Mouse (Mus musculus): ENCODE data around the gene Denr.

Gene Denr

GRCm38 (mm10) chr5:123906146-123906975, 614 bp upstream of the Denr start:
- no peak for DNase-seq (ENCODE audit: low read depth, low spot score)

- no peak for DNase-seq (ENCODE audit: low read depth, low spot score)
These were observed 629 bp downstream of the Denr start for GRCm38 (mm10) chr5:123907631-123907977.

DNA sequence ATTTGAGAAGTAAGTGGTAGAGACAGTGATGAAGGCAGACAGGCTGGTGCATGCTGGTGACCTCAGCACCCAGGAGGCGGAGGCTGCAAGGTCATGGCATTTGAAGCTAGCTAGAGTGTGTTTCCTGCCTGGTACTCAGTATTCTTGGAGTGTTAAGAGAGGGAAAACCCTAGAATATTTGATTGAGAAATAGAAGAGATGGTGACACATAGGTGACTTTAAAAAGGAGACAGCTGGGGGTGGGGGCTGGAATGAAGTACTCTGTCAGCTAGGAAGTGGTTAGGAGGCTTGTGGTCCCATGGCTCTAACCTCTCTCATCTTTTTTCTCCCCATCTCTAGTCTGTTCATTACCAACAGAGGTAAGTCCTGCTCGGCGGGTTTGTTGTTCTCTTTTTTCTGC, 7.9 kb downstream of the Denr start:
- no peak for DNase-seq (ENCODE audit: low read depth, low spot score)

DNA sequence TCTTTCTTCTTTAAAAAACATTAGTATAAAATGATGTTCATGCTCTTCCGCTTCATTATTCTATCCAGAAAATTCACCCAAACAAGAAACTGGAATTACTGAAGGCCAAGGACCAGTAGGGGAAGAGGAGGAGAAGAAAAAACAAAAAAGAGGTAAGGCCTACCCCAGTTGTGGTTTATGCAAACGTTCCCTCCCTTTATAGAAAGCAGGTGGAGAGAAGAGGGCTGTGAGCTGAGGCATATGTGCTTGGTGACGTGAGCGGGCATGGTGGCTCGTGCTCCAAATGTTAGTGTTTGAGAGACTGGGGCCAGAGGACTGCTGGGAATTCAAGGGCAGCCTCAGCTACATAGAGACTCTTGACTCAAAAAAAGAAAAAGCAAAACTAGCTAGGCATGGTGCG, 15.1 kb downstream of the Denr start:
- no peak for DNase-seq (ENCODE audit: low read depth, low spot score)

DNA sequence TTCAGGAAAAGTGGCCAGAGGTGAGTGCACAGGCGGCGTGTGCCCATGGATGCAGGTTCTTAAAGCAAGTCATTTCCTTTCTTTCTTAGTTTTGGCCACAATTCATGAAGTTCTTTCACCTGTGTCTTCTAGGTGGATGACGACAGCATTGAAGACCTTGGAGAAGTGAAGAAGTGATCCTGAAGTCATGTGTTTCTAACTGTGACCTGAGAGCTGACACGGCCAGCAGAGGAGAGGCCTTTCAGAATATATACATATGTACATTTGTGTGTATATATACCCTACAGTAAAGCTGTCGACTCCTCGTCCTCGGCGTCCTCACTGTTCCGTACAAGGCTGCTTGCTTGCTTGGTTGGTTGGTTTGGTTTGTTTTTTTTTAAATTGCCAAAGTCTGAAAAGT, 20.1 kb downstream of the Denr start, which contains the start of gene Gm43518:
Gene Gm43518, plus strand, starts transcription at position 301 of the 400 bp plus-strand sequence.
- DNase-seq (ENCODE audit: low read depth, low spot score), result no peak

DNA sequence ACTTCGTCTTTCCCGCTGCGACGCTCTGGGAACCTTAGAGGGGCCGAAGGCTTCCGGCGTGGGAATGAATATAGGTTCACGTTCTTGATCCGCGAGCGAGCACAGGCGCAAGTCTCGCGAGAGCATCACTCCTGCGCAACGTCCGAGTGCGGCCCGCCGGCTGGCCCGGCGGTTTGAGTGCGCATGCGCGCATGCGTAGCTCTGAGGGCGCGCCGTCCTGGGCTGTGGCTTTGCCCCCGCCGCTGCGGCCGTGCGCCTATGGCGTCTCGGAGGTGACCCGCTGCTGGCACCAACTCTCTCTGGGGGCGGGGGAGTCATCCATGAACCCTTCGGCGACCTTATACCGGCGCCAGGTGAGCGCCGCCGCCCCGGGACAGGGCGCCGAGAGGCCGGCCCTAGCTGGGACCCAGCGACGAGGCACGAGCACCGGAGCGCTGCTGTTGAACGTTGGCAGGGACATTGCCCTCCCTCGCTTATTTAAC, 23.6 kb downstream of the Denr start, which contains the start of gene Ccdc62:
Gene Ccdc62, plus strand, starts transcription at position 172 of the 482 bp plus-strand sequence.
- peak; percentile 99 for DNase-seq (ENCODE audit: low read depth, low spot score)

GRCm38 (mm10) chr5:123931131-123931530, 24.2 kb downstream of the Denr start:
- DNase-seq (ENCODE audit: low read depth, low spot score), result no peak

DNA sequence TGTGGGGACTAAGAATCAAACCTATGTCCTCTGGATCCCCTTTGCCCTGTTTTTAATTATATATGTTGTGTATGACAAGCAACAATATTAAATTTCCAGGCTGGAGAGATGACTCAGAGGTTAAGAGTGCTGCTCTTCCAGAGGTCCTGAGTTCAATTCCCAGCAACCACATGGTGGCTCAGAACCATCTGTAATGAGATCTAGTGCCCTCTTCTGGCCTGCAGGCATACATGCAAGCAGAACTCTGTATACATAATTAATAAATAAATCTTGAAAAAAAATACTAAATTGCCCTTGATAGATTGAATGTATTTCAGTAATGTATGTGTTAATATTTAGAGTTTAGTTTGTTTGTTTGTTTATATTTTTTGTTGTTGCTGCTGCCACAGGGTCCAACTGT, 26.0 kb downstream of the Denr start:
- DNase-seq (ENCODE audit: low read depth, low spot score), result no peak

- DNase-seq (ENCODE audit: low read depth, low spot score), result no peak
These were observed 26.6 kb downstream of the Denr start for GRCm38 (mm10) chr5:123933556-123933955.

DNA sequence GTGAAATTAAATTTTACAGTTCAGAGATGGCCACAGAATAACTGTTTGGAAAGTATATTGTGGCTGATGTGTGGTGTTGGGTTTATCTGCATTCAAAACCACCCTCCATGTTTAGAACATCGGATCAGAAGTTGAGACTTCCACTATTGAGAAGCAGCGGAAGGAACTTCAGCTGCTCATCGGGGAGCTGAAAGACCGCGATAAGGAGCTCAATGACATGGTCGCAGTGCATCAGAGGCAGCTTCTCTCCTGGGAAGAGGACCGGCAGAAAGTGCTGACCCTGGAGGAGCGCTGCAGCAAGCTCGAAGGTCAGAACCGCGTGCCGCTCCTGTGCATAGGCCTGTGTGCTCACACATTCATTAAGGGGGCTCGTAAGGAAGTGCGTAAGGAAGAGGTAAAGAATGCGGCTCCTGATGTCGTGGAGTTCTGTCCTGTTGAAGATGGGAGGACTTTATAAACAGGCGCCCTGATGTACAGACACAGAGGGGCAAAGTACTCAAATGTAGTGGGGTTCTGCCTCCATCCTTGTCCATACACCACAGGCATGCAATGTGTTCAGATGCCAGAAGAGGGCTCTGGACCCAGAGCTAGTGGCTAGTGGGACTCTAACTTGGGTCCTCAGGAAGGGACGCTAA, 27.1 kb downstream of the Denr start:
- no peak for DNase-seq (ENCODE audit: low read depth, low spot score)

GRCm38 (mm10) chr5:123935931-123936330, 29.0 kb downstream of the Denr start:
- DNase-seq (ENCODE audit: low read depth, low spot score), result no peak

- no peak for DNase-seq (ENCODE audit: low read depth, low spot score)
These were observed 31.5 kb downstream of the Denr start for GRCm38 (mm10) chr5:123938479-123938878.

DNA sequence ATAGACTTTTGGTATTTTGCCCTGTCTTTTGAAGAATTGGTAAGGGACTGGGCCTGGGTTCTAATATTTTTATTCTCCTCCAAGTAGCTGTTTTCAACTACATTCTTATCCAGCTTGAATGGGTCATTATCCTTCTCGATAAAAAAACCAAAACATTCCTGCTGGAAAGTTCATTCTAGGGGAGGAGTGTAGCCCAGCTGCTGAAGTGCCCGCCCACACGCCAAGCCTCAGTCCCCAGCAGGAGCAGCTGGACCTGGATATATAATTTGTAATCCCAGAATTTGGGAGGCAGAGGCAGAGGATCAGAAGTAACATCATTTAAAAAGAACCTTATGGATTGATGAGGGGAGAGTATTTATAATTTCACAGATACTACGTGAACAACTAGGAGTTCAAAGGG, 39.6 kb downstream of the Denr start:
- no peak for DNase-seq (ENCODE audit: low read depth, low spot score)

- DNase-seq (ENCODE audit: low read depth, low spot score), result peak; percentile 63
These were observed 40.2 kb downstream of the Denr start for GRCm38 (mm10) chr5:123947041-123947761.

GRCm38 (mm10) chr5:123952365-123953045, 45.5 kb downstream of the Denr start:
- no peak for DNase-seq (ENCODE audit: low read depth, low spot score)

DNA sequence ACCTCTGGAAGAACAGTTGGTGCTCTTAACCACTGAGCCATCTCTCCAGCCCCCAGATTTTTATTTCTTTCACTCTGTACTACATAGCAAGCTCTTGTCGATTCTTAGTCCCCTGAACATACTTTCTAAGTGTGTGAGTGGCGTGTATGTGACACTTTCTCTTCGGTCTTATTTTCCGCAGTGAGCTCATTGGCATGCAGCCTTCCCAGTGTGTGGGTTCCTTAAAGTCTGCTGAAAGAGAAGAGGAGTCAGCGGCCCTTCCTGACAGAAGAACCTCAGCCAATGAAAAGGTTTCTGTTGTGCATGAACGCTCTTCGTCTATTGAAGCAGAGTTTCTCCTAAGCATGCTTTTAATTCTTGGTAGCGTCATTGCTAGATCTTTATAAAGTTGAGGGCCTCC, 50.2 kb downstream of the Denr start:
- no peak for DNase-seq (ENCODE audit: low read depth, low spot score)

- DNase-seq (ENCODE audit: low read depth, low spot score), result no peak
These were observed 52.0 kb downstream of the Denr start for GRCm38 (mm10) chr5:123959018-123959417.

DNA sequence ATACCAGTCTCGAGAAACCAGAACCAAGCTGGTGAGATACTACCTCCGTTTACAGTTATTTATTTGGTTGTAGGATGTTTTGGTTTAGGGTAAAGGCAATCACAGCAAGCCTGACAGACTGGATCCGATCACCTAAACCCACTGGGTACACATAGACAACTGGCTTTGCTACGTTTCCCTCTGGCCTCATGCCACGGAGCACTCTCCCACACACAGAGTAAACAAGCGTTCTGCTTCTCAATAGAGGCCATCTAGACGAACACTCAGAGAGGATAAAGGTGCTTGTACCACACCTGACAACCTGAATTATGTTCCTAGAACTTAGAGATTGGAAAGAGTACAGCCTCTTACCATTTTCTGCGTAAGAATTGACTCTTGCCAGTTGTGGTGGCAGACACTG, 53.2 kb downstream of the Denr start:
- no peak for DNase-seq (ENCODE audit: low read depth, low spot score)

DNA sequence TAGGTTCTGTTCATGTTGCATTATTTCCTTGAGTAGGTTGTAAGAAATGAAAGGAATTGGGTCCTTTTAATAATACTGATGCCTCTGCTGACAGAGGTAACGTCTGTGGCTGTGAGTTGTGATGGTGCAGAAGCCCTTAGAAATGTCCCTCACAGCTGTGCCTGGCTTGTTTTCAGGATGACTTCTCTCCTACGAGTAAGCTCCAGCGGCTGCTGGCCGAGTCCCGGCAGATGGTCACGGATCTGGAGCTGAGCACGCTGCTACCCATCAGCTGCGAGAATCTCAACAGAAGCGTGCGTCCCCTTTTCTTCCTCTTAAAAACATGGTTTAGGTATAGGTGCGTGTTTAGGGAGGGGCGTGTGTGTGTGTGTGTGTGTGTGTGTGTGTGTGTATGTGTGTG, 54.1 kb downstream of the Denr start:
- DNase-seq (ENCODE audit: low read depth, low spot score), result no peak

DNA sequence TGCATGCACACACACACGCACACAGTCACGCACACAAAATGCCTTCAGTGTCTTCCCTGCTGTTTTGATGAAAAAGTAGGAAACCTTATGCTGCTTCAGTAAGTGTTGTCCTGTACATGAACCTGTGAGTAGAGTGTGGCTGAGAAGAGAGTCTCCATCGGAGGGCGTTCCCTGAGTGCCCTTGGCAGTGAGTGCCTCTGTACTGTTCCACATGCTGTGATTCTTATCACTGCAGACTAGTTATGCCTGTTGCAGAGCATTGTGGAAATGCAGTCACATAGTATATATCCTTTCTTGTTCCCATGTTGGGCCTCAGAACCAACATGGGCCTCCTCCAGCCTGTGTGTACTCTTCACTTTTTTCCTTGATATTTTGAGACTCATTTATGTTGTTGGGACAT, 57.2 kb downstream of the Denr start:
- no peak for DNase-seq (ENCODE audit: low read depth, low spot score)

- no peak for DNase-seq (ENCODE audit: low read depth, low spot score)
These were observed 59.8 kb downstream of the Denr start for GRCm38 (mm10) chr5:123966759-123967158.

DNA sequence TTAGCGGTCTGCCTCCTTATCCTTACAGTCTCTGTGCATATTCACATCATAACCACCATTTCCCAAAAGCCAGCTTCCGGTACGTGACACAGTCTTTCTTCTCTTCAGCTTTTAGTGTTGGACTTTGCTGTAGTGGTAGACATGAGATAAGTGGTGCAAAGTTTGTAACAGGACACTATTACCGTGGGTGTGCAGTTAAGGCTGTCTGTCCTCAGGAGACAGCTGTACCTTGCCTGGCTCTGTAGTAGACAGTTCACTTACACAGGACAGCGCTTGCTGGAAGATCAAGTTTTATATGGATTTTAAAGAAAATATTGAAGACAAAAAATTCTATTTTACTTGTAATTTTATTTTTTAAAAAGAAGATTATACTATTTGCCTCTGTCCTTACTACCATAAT, 61.5 kb downstream of the Denr start:
- DNase-seq (ENCODE audit: low read depth, low spot score), result no peak

Measured in forelimb bud, embryonic 11.5 days (tissue).